Mouse (Mus musculus) hindbrain, embryonic 15.5 days (tissue): ENCODE results near the gene Parvg. TPM values are rescaled to one million over a fixed set of nuclear protein-coding genes. Genes with fewer than 3 reads are reported as not detected.
"Not testable (repeated sequence)": the region's sequence is repeated elsewhere in the genome, so short reads cannot be mapped to it uniquely, and the experiment has no call there.

Experiments
- ATAC-seq: fragments of 200-750 bp; cut with Nextera tagmentation; 2 replicates; pipeline ENCODE4 v1.8.0; 2017; ENCODE audit warnings: low read depth, moderate number of reproducible peaks, moderate TSS enrichment; ENCODE audit not compliant: low FRiP score
- H3K27ac ChIP-seq: fragments of 300-500 bp; sonication (generic); replicated peaks from 2 replicates; pipeline ENCODE4 v1.5.1; 2015; ENCODE audit warnings: mild to moderate bottlenecking, inconsistent platforms
- H3K27me3 ChIP-seq: fragments of 300-500 bp; sonication (generic); 2 replicates; pipeline ENCODE4 v1.6.1; 2015; ENCODE audit warnings: control low read depth, inconsistent platforms
- H3K36me3 ChIP-seq: fragments of 300-500 bp; sonication (generic); 2 replicates; pipeline ENCODE4 v1.6.1; 2015; ENCODE audit warnings: control low read depth, inconsistent platforms
- H3K4me1 ChIP-seq: fragments of 300-500 bp; sonication (generic); replicated peaks from 2 replicates; pipeline ENCODE4 v1.6.1; 2015; ENCODE audit warnings: control low read depth, inconsistent platforms
- H3K4me2 ChIP-seq: fragments of 300-500 bp; sonication (generic); 2 replicates; pipeline ENCODE4 v1.6.1; 2015; ENCODE audit warnings: moderate library complexity, mild to moderate bottlenecking, inconsistent platforms
- H3K4me3 ChIP-seq: fragments of 300-500 bp; sonication (generic); 2 replicates; pipeline ENCODE4 v1.5.1; 2015; ENCODE audit warnings: mild to moderate bottlenecking, inconsistent platforms
- H3K9ac ChIP-seq: fragments of 300-500 bp; sonication (generic); 2 replicates; pipeline ENCODE4 v1.6.1; 2015; ENCODE audit warnings: inconsistent platforms
- H3K9me3 ChIP-seq: fragments of 300-500 bp; sonication (generic); 2 replicates; pipeline ENCODE4 v1.6.1; 2016; ENCODE audit warnings: control low read depth, inconsistent platforms
- WGBS: fragments of 180-500 bp; shearing (Covaris S2); methylation state at CpG from one replicate; pipeline ENCODE4 v1.1.7; 2015; 5-methylcytosine and 5-hydroxymethylcytosine counted together
- polyA plus RNA-seq: library from polyadenylated mRNA; unstranded; fragments of >200 nt; fragmentation: Nextera tagmentation; extraction: Ambion mirVana; gene quantifications from 2 replicates; pipeline ENCODE4 v1.2.1, GENCODE M21; 2015

The Parvg gene
- polyA plus RNA-seq: 1.0 and 1.8 TPM in 2 replicates

GRCm38 (mm10) chr15:84323966-84324869, at the start of gene Parvg:
Parvg (plus strand) TSS chr15:84324026.
- no peak within 1 kb of the TSS for H3K4me2 ChIP-seq
- H3K36me3 ChIP-seq: no peaks in the 10 kb centered on the region
- no peak within 1 kb of the TSS for H3K27ac ChIP-seq
- no peak within 1 kb of the TSS for H3K9ac ChIP-seq
- no peaks in the 10 kb centered on the region for H3K27me3 ChIP-seq
- 83% methylated on average over 10 of the region's 10 CpGs for WGBS
- ATAC-seq: no peak
- no peak within 1 kb of the TSS for H3K4me3 ChIP-seq
- H3K4me1 ChIP-seq: no peaks in the 10 kb centered on the region
- no peaks in the 10 kb centered on the region for H3K9me3 ChIP-seq

GRCm38 (mm10) chr15:84276066-84276465, 47.8 kb upstream of the Parvg start:
- Histone ChIP-seq H3K27me3 (no peaks in the 10 kb centered on the region), H3K4me3 (no peak overlapping the region), H3K9me3 (no peaks in the 10 kb centered on the region), H3K36me3 (no peaks in the 10 kb centered on the region), H3K4me2 (no peak overlapping the region), H3K9ac (no peak overlapping the region), H3K4me1 (0 out of 2 replicates have a peak, but pooled peaks cover 4% of the 10 kb centered on the region), H3K27ac (no peak overlapping the region)
- WGBS: 85% methylated on average over 4 of the region's 4 CpGs
- no peak for ATAC-seq

- no peaks in the 10 kb centered on the region for H3K27me3 ChIP-seq
- no peak overlapping the region for H3K27ac ChIP-seq
- H3K4me3 ChIP-seq: no peak overlapping the region
- no peak overlapping the region for H3K4me2 ChIP-seq
- H3K36me3 ChIP-seq: no peaks in the 10 kb centered on the region
- no peak overlapping the region for H3K9ac ChIP-seq
- ATAC-seq: no peak
- H3K9me3 ChIP-seq: no peaks in the 10 kb centered on the region
- 0 out of 2 replicates have a peak, but pooled peaks cover 4% of the 10 kb centered on the region for H3K4me1 ChIP-seq
- 71% methylated on average over 7 of the region's 7 CpGs for WGBS
These were observed 45.7 kb upstream of the Parvg start for GRCm38 (mm10) chr15:84278091-84278490.

- no peak overlapping the region for H3K4me3 ChIP-seq
- H3K36me3 ChIP-seq: no peaks in the 10 kb centered on the region
- no peak overlapping the region for H3K9ac ChIP-seq
- peak; percentile 55; the same call in 1 of the 2 replicates for ATAC-seq
- no peak overlapping the region for H3K4me2 ChIP-seq
- no peaks in the 10 kb centered on the region for H3K27me3 ChIP-seq
- WGBS: 30% methylated on average over 7 of the region's 7 CpGs
- H3K4me1 ChIP-seq: 0 out of 2 replicates have a peak, but pooled peaks cover 4% of the 10 kb centered on the region
- no peak overlapping the region for H3K27ac ChIP-seq
- no peaks in the 10 kb centered on the region for H3K9me3 ChIP-seq
These were observed 45.2 kb upstream of the Parvg start for GRCm38 (mm10) chr15:84278656-84279055.

GRCm38 (mm10) chr15:84280309-84280708, 43.5 kb upstream of the Parvg start:
- Histone ChIP-seq H3K4me3 (no peak overlapping the region), H3K27ac (no peak overlapping the region), H3K4me1 (0 out of 2 replicates have a peak, but pooled peaks cover 4% of the 10 kb centered on the region), H3K9ac (no peak overlapping the region), H3K9me3 (no peaks in the 10 kb centered on the region), H3K27me3 (no peaks in the 10 kb centered on the region), H3K36me3 (no peaks in the 10 kb centered on the region), H3K4me2 (no peak overlapping the region)
- 85% methylated on average over 8 of the region's 8 CpGs for WGBS
- ATAC-seq: no peak

- ATAC-seq: no peak
- Histone ChIP-seq H3K27me3 (no peaks in the 10 kb centered on the region), H3K9me3 (no peaks in the 10 kb centered on the region)
These were observed 43.0 kb upstream of the Parvg start for GRCm38 (mm10) chr15:84280712-84281347.

GRCm38 (mm10) chr15:84282206-84283085, 41.4 kb upstream of the Parvg start:
- Histone ChIP-seq H3K9ac (no peak overlapping the region), H3K4me2 (no peak overlapping the region), H3K27ac (no peak overlapping the region), H3K4me1 (0 out of 2 replicates have a peak, but pooled peaks cover 4% of the 10 kb centered on the region), H3K36me3 (no peaks in the 10 kb centered on the region), H3K9me3 (no peaks in the 10 kb centered on the region), H3K4me3 (no peak overlapping the region), H3K27me3 (no peaks in the 10 kb centered on the region)
- 71% methylated on average over 20 of the region's 20 CpGs for WGBS
- no peak for ATAC-seq

More at GRCm38 (mm10) chr15:84280712-84281347, 43.0 kb upstream of the Parvg start:
- 0 out of 2 replicates have a peak, but pooled peaks cover 4% of the 10 kb centered on the region for H3K4me1 ChIP-seq
- no peaks in the 10 kb centered on the region for H3K36me3 ChIP-seq
- no peak overlapping the region for H3K9ac ChIP-seq
- WGBS: 84% methylated on average over 11 of the region's 11 CpGs
- H3K4me3 ChIP-seq: no peak overlapping the region
- H3K4me2 ChIP-seq: no peak overlapping the region
- H3K27ac ChIP-seq: no peak overlapping the region

GRCm38 (mm10) chr15:84284059-84284458, 39.8 kb upstream of the Parvg start:
- Histone ChIP-seq H3K9ac (no peak overlapping the region), H3K9me3 (no peaks in the 10 kb centered on the region), H3K4me1 (0 out of 2 replicates have a peak, but pooled peaks cover 4% of the 10 kb centered on the region), H3K4me3 (no peak overlapping the region), H3K27ac (no peak overlapping the region), H3K36me3 (no peaks in the 10 kb centered on the region), H3K27me3 (no peaks in the 10 kb centered on the region), H3K4me2 (no peak overlapping the region)
- WGBS: 70% methylated on average over 5 of the region's 5 CpGs
- ATAC-seq: no peak

- H3K27ac ChIP-seq: no peak overlapping the region
- no peak overlapping the region for H3K4me2 ChIP-seq
- WGBS: 75% methylated on average over 7 of the region's 7 CpGs
- H3K4me3 ChIP-seq: no peak overlapping the region
- no peak for ATAC-seq
- H3K27me3 ChIP-seq: no peaks in the 10 kb centered on the region
- no peak overlapping the region for H3K9ac ChIP-seq
- no peaks in the 10 kb centered on the region for H3K9me3 ChIP-seq
- no peaks in the 10 kb centered on the region for H3K36me3 ChIP-seq
- 0 out of 2 replicates have a peak, but pooled peaks cover 4% of the 10 kb centered on the region for H3K4me1 ChIP-seq
These were observed 38.4 kb upstream of the Parvg start for GRCm38 (mm10) chr15:84285453-84285852.

- not testable (repeated sequence) for ATAC-seq, H3K9ac ChIP-seq, H3K4me3 ChIP-seq, H3K27me3 ChIP-seq, H3K4me2 ChIP-seq, H3K9me3 ChIP-seq, H3K27ac ChIP-seq, H3K36me3 ChIP-seq, H3K4me1 ChIP-seq
- WGBS: 80% methylated on average over 1 of the region's 1 CpGs
These were observed 34.9 kb upstream of the Parvg start for GRCm38 (mm10) chr15:84288953-84289352.

GRCm38 (mm10) chr15:84291097-84291496, 32.7 kb upstream of the Parvg start:
- 96% methylated on average over 5 of the region's 5 CpGs for WGBS
- H3K36me3 ChIP-seq: no peaks in the 10 kb centered on the region
- no peak overlapping the region for H3K9ac ChIP-seq
- H3K4me2 ChIP-seq: no peak overlapping the region
- ATAC-seq: no peak
- H3K4me1 ChIP-seq: 0 out of 2 replicates have a peak, but pooled peaks cover 8% of the 10 kb centered on the region
- H3K9me3 ChIP-seq: no peaks in the 10 kb centered on the region
- no peak overlapping the region for H3K27ac ChIP-seq
- no peak overlapping the region for H3K4me3 ChIP-seq
- no peaks in the 10 kb centered on the region for H3K27me3 ChIP-seq
